Mouse (Mus musculus): ENCODE results near the gene Cox4i2. TPM values are rescaled to one million over a fixed set of nuclear protein-coding genes. Genes with fewer than 3 reads are reported as not detected.

Gene Cox4i2
- total RNA-seq, 2 experiments from 2014 or later = 13.0 TPM; not detected in 1

Other genes with a start within 250 kb of the Cox4i2 start
- not detected in 2 replicates for gene Defb26, start 242.5 kb upstream of the Cox4i2 start, total RNA-seq (2014; fragmentation: Nextera tagmentation)
- not detected in 2 replicates for gene Defb26, start 242.5 kb upstream of the Cox4i2 start, total RNA-seq (2017)
- gene Defb28, start 235.9 kb upstream of the Cox4i2 start, total RNA-seq (2014; fragmentation: Nextera tagmentation) = not detected in 2 replicates
- gene Defb28, start 235.9 kb upstream of the Cox4i2 start, total RNA-seq (2017) = not detected in 2 replicates
- not detected in 2 replicates for gene Defb29, start 214.1 kb upstream of the Cox4i2 start, total RNA-seq (2014; fragmentation: Nextera tagmentation)
- gene Defb29, start 214.1 kb upstream of the Cox4i2 start, total RNA-seq (2017) = not detected in 2 replicates
- not detected in 2 replicates for gene Gm17416, start 184.8 kb upstream of the Cox4i2 start, total RNA-seq (2014; fragmentation: Nextera tagmentation)
- gene Gm17416, start 184.8 kb upstream of the Cox4i2 start, total RNA-seq (2017) = not detected in 2 replicates
- not detected in 2 replicates for gene Defb21, start 181.4 kb upstream of the Cox4i2 start, total RNA-seq (2014; fragmentation: Nextera tagmentation)
- not detected in 2 replicates for gene Defb21, start 181.4 kb upstream of the Cox4i2 start, total RNA-seq (2017)
- gene Defb19, start 173.9 kb upstream of the Cox4i2 start, total RNA-seq (2014; fragmentation: Nextera tagmentation) = not detected in 2 replicates
- gene Defb19, start 173.9 kb upstream of the Cox4i2 start, total RNA-seq (2017) = not detected in 2 replicates
- gene Defb45, start 154.8 kb upstream of the Cox4i2 start, total RNA-seq (2014; fragmentation: Nextera tagmentation) = not detected in 2 replicates
- gene Defb45, start 154.8 kb upstream of the Cox4i2 start, total RNA-seq (2017) = not detected in 2 replicates
- gene Defb36, start 149.8 kb upstream of the Cox4i2 start, total RNA-seq (2014; fragmentation: Nextera tagmentation) = not detected in 2 replicates
- gene Defb36, start 149.8 kb upstream of the Cox4i2 start, total RNA-seq (2017) = not detected in 2 replicates
- gene Defb25, start 131.1 kb upstream of the Cox4i2 start, total RNA-seq (2014; fragmentation: Nextera tagmentation) = not detected in 2 replicates
- gene Defb25, start 131.1 kb upstream of the Cox4i2 start, total RNA-seq (2017) = not detected in 2 replicates
- 0.45 TPM in 1 of 2 replicates, not detected in the other for gene Rem1, start 127.2 kb upstream of the Cox4i2 start, total RNA-seq (2014; fragmentation: Nextera tagmentation)
- not detected in 2 replicates for gene Rem1, start 127.2 kb upstream of the Cox4i2 start, total RNA-seq (2017)
- gene H13, start 84.7 kb upstream of the Cox4i2 start, total RNA-seq (2014; fragmentation: Nextera tagmentation) = 180 and 213 TPM in 2 replicates
- gene H13, start 84.7 kb upstream of the Cox4i2 start, total RNA-seq (2017) = 150 and 235 TPM in 2 replicates
- gene Mcts2, start 67.1 kb upstream of the Cox4i2 start, total RNA-seq (2014; fragmentation: Nextera tagmentation) = 11.7 and 14.5 TPM in 2 replicates
- 5.7 and 10.9 TPM in 2 replicates for gene Mcts2, start 67.1 kb upstream of the Cox4i2 start, total RNA-seq (2017)
- 5.5 and 7.6 TPM in 2 replicates for gene Id1, start 17.9 kb upstream of the Cox4i2 start, total RNA-seq (2014; fragmentation: Nextera tagmentation)
- 5.0 and 6.6 TPM in 2 replicates for gene Id1, start 17.9 kb upstream of the Cox4i2 start, total RNA-seq (2017)
- gene Bcl2l1, start 77.6 kb downstream of the Cox4i2 start, total RNA-seq (2014; fragmentation: Nextera tagmentation) = 13.2 and 27.8 TPM in 2 replicates
- gene Bcl2l1, start 77.6 kb downstream of the Cox4i2 start, total RNA-seq (2017) = 10.3 and 25.2 TPM in 2 replicates
- gene Tpx2, start 93.8 kb downstream of the Cox4i2 start, total RNA-seq (2014; fragmentation: Nextera tagmentation) = 51.4 and 56.0 TPM in 2 replicates
- 96.9 and 105 TPM in 2 replicates for gene Tpx2, start 93.8 kb downstream of the Cox4i2 start, total RNA-seq (2017)
- not detected in 2 replicates for gene Mylk2, start 157.2 kb downstream of the Cox4i2 start, total RNA-seq (2014; fragmentation: Nextera tagmentation)
- not detected in 2 replicates for gene Mylk2, start 157.2 kb downstream of the Cox4i2 start, total RNA-seq (2017)
- not detected in 2 replicates for gene Foxs1, start 179.0 kb downstream of the Cox4i2 start, total RNA-seq (2014; fragmentation: Nextera tagmentation)
- not detected in 2 replicates for gene Foxs1, start 179.0 kb downstream of the Cox4i2 start, total RNA-seq (2017)
- not detected in 2 replicates for gene Dusp15, start 197.5 kb downstream of the Cox4i2 start, total RNA-seq (2014; fragmentation: Nextera tagmentation)
- gene Dusp15, start 197.5 kb downstream of the Cox4i2 start, total RNA-seq (2017) = not detected in 2 replicates
- gene Ttll9, start 208.3 kb downstream of the Cox4i2 start, total RNA-seq (2014; fragmentation: Nextera tagmentation) = 2.4 and 13.4 TPM in 2 replicates
- gene Ttll9, start 208.3 kb downstream of the Cox4i2 start, total RNA-seq (2017) = 1.7 and 2.5 TPM in 2 replicates

Measured in granulocyte monocyte progenitor cell, adult 5-6 weeks (primary cell).